Mouse (Mus musculus) limb, embryonic 12.5 days (tissue): ENCODE measurements around the gene Rbm17. TPM values are rescaled to one million over a fixed set of nuclear protein-coding genes. Genes with fewer than 3 reads are reported as not detected.

Experiments
- ATAC-seq: fragments of 200-750 bp; cut with Nextera tagmentation; 2 replicates; pipeline ENCODE4 v1.8.0; 2017; ENCODE audit warnings: low read depth, moderate TSS enrichment; ENCODE audit not compliant: insufficient number of reproducible peaks, insufficient read depth, low FRiP score, low TSS enrichment
- H3K27ac ChIP-seq: fragments of 300-500 bp; sonication (generic); 2 replicates; pipeline ENCODE4 v1.5.1; 2016; ENCODE audit warnings: mild to moderate bottlenecking, moderate library complexity
- H3K27me3 ChIP-seq: fragments of 300-500 bp; sonication (generic); 2 replicates; pipeline ENCODE4 v1.6.1; 2016; ENCODE audit warnings: mild to moderate bottlenecking, moderate library complexity
- H3K36me3 ChIP-seq: fragments of 300-500 bp; sonication (generic); 2 replicates; pipeline ENCODE4 v1.6.1; 2016; ENCODE audit warnings: mild to moderate bottlenecking, moderate library complexity
- H3K4me1 ChIP-seq: fragments of 300-500 bp; sonication (generic); replicated peaks from 2 replicates; pipeline ENCODE4 v1.6.1; 2016
- H3K4me2 ChIP-seq: fragments of 300-500 bp; sonication (generic); 2 replicates; pipeline ENCODE4 v1.6.1; 2016; ENCODE audit warnings: mild to moderate bottlenecking, moderate library complexity
- H3K4me3 ChIP-seq: fragments of 300-500 bp; sonication (generic); replicated peaks from 2 replicates; pipeline ENCODE4 v1.5.1; 2016; ENCODE audit warnings: mild to moderate bottlenecking
- H3K9ac ChIP-seq: fragments of 300-500 bp; sonication (generic); replicated peaks from 2 replicates; pipeline ENCODE4 v1.6.1; 2016; ENCODE audit warnings: mild to moderate bottlenecking, moderate library complexity
- H3K9me3 ChIP-seq: fragments of 300-500 bp; sonication (generic); 2 replicates; pipeline ENCODE4 v1.6.1; 2016; ENCODE audit warnings: mild to moderate bottlenecking, moderate library complexity
- WGBS: fragments of 180-500 bp; shearing (Covaris S2); methylation state at CpG from one replicate; pipeline ENCODE4 v1.1.7; 2016; 5-methylcytosine and 5-hydroxymethylcytosine counted together
- polyA plus RNA-seq: library from polyadenylated mRNA; unstranded; fragments of >200 nt; fragmentation: Nextera tagmentation; extraction: Ambion mirVana; gene quantifications from 2 replicates; pipeline ENCODE4 v1.2.1, GENCODE M21; 2016

Gene Rbm17
- polyA plus RNA-seq, 1 experiment from 2014 or later, result 189 TPM

- Histone ChIP-seq H3K27ac (no peak overlapping the region), H3K9ac (no peak overlapping the region), H3K36me3 (peaks cover 97% of the 10 kb centered on the region), H3K27me3 (no peaks in the 10 kb centered on the region), H3K9me3 (no peaks in the 10 kb centered on the region), H3K4me2 (no peak overlapping the region), H3K4me3 (no peak overlapping the region), H3K4me1 (no peaks in the 10 kb centered on the region)
- ATAC-seq, result no peak
- 85% methylated on average over 4 of the region's 4 CpGs for WGBS
Measured at GRCm38 (mm10) chr2:11587996-11588395, 16.0 kb downstream of the Rbm17 start.

- Histone ChIP-seq H3K9ac (no peak overlapping the region), H3K4me3 (no peak overlapping the region), H3K27me3 (no peaks in the 10 kb centered on the region), H3K4me2 (no peak overlapping the region), H3K27ac (no peak overlapping the region), H3K36me3 (peaks cover 28% of the 10 kb centered on the region), H3K4me1 (no peaks in the 10 kb centered on the region), H3K9me3 (no peaks in the 10 kb centered on the region)
- 96% methylated on average over 4 of the region's 4 CpGs for WGBS
- no peak for ATAC-seq
Measured at GRCm38 (mm10) chr2:11579399-11579798, 24.6 kb downstream of the Rbm17 start.

- H3K4me3 ChIP-seq, result no peak overlapping the region
- no peak for ATAC-seq
- H3K4me1 ChIP-seq, result no peaks in the 10 kb centered on the region
- no peak overlapping the region for H3K27ac ChIP-seq
- H3K9ac ChIP-seq, result no peak overlapping the region
- peaks cover 17% of the 10 kb centered on the region for H3K36me3 ChIP-seq
- no peak overlapping the region for H3K4me2 ChIP-seq
- no peaks in the 10 kb centered on the region for H3K9me3 ChIP-seq
- whole genome bisulfite sequencing, result 85% methylated on average over 6 of the region's 6 CpGs
- no peaks in the 10 kb centered on the region for H3K27me3 ChIP-seq
Measured at GRCm38 (mm10) chr2:11578187-11578586, 25.8 kb downstream of the Rbm17 start.

GRCm38 (mm10) chr2:11573684-11574083 lies 30.3 kb downstream of the Rbm17 start:
- H3K27me3 ChIP-seq, result no peaks in the 10 kb centered on the region
- WGBS, result 88% methylated on average over 1 of the region's 1 CpGs
- H3K27ac ChIP-seq, result no peak overlapping the region
- H3K4me2 ChIP-seq, result no peak overlapping the region
- H3K4me1 ChIP-seq, result no peaks in the 10 kb centered on the region
- ATAC-seq, result no peak
- no peaks in the 10 kb centered on the region for H3K36me3 ChIP-seq
- no peak overlapping the region for H3K4me3 ChIP-seq
- H3K9me3 ChIP-seq, result no peaks in the 10 kb centered on the region
- no peak overlapping the region for H3K9ac ChIP-seq

- no peaks in the 10 kb centered on the region for H3K4me1 ChIP-seq
- no peak overlapping the region for H3K27ac ChIP-seq
- no peak overlapping the region for H3K9ac ChIP-seq
- no peaks in the 10 kb centered on the region for H3K9me3 ChIP-seq
- no peaks in the 10 kb centered on the region for H3K27me3 ChIP-seq
- 55% methylated on average over 6 of the region's 6 CpGs for WGBS
- no peaks in the 10 kb centered on the region for H3K36me3 ChIP-seq
- H3K4me2 ChIP-seq, result no peak overlapping the region
- ATAC-seq, result no peak
- no peak overlapping the region for H3K4me3 ChIP-seq
Measured at GRCm38 (mm10) chr2:11571004-11571535, 32.9 kb downstream of the Rbm17 start.

- H3K27ac ChIP-seq, result no peak overlapping the region
- 82% methylated on average over 7 of the region's 7 CpGs for WGBS
- no peak overlapping the region for H3K4me2 ChIP-seq
- no peaks in the 10 kb centered on the region for H3K9me3 ChIP-seq
- H3K27me3 ChIP-seq, result no peaks in the 10 kb centered on the region
- H3K36me3 ChIP-seq, result no peaks in the 10 kb centered on the region
- ATAC-seq, result no peak
- no peak overlapping the region for H3K4me3 ChIP-seq
- H3K4me1 ChIP-seq, result no peaks in the 10 kb centered on the region
- H3K9ac ChIP-seq, result no peak overlapping the region
Measured at GRCm38 (mm10) chr2:11568471-11568870, 35.5 kb downstream of the Rbm17 start.

- Histone ChIP-seq H3K9me3 (no peaks in the 10 kb centered on the region), H3K9ac (no peak overlapping the region), H3K4me3 (no peak overlapping the region), H3K27me3 (no peaks in the 10 kb centered on the region), H3K27ac (no peak overlapping the region), H3K36me3 (no peaks in the 10 kb centered on the region), H3K4me1 (no peaks in the 10 kb centered on the region), H3K4me2 (no peak overlapping the region)
- no peak for ATAC-seq
- 61% methylated on average over 4 of the region's 4 CpGs for WGBS
Measured at GRCm38 (mm10) chr2:11567781-11568362, 36.1 kb downstream of the Rbm17 start.

- Histone ChIP-seq H3K27me3 (no peaks in the 10 kb centered on the region), H3K4me3 (no peak overlapping the region), H3K9me3 (no peaks in the 10 kb centered on the region), H3K4me2 (no peak overlapping the region), H3K4me1 (no peaks in the 10 kb centered on the region), H3K27ac (no peak overlapping the region), H3K9ac (no peak overlapping the region), H3K36me3 (no peaks in the 10 kb centered on the region)
- WGBS, result 89% methylated on average over 3 of the region's 3 CpGs
- ATAC-seq, result no peak
Measured at GRCm38 (mm10) chr2:11566898-11567297, 37.1 kb downstream of the Rbm17 start.

GRCm38 (mm10) chr2:11566241-11566640 lies 37.7 kb downstream of the Rbm17 start:
- H3K9me3 ChIP-seq, result no peaks in the 10 kb centered on the region

DNA sequence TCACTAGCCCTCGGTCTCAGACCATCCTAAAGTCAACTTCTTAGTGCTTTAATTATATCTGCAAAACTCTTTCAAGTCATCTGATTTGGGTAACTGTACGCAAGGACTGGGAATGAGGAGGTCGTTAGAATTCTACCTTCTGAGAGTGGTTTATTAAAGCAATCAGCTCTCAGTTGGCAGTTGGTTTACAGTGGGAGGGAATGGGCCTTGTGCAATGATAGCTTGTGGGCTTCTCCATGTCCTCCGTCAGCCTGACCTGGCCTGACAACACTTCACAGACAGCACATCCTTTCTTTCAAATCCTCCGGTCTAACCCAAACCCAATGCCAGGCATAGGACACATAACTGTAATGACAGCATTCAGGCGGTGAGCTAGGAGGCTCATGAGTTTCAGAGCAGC lies 39.2 kb downstream of the Rbm17 start:
- H3K4me1 ChIP-seq, result no peaks in the 10 kb centered on the region
- H3K9ac ChIP-seq, result no peak overlapping the region
- H3K4me3 ChIP-seq, result no peak overlapping the region
- no peak overlapping the region for H3K27ac ChIP-seq
- 75% methylated on average over 6 of the region's 6 CpGs for WGBS
- no peak for ATAC-seq
- no peaks in the 10 kb centered on the region for H3K9me3 ChIP-seq
- H3K4me2 ChIP-seq, result no peak overlapping the region
- H3K36me3 ChIP-seq, result no peaks in the 10 kb centered on the region
- no peaks in the 10 kb centered on the region for H3K27me3 ChIP-seq

More at GRCm38 (mm10) chr2:11566241-11566640, 37.7 kb downstream of the Rbm17 start:
- H3K27me3 ChIP-seq, result no peaks in the 10 kb centered on the region
- WGBS, result 81% methylated on average over 7 of the region's 7 CpGs
- no peak overlapping the region for H3K4me3 ChIP-seq
- no peaks in the 10 kb centered on the region for H3K4me1 ChIP-seq
- H3K9ac ChIP-seq, result no peak overlapping the region
- no peak overlapping the region for H3K27ac ChIP-seq
- no peak overlapping the region for H3K4me2 ChIP-seq
- no peaks in the 10 kb centered on the region for H3K36me3 ChIP-seq
- ATAC-seq, result no peak

GRCm38 (mm10) chr2:11563256-11563655 lies 40.7 kb downstream of the Rbm17 start:
- Histone ChIP-seq H3K4me2 (no peak overlapping the region), H3K9me3 (no peaks in the 10 kb centered on the region), H3K4me1 (no peaks in the 10 kb centered on the region), H3K27me3 (no peaks in the 10 kb centered on the region), H3K9ac (no peak overlapping the region), H3K4me3 (no peak overlapping the region), H3K36me3 (no peaks in the 10 kb centered on the region), H3K27ac (no peak overlapping the region)
- WGBS, result 92% methylated on average over 17 of the region's 17 CpGs
- ATAC-seq, result no peak

- H3K27ac ChIP-seq, result no peak overlapping the region
- H3K9ac ChIP-seq, result no peak overlapping the region
- no peaks in the 10 kb centered on the region for H3K36me3 ChIP-seq
- H3K9me3 ChIP-seq, result no peaks in the 10 kb centered on the region
- 81% methylated on average over 7 of the region's 7 CpGs for WGBS
- H3K4me3 ChIP-seq, result no peak overlapping the region
- H3K27me3 ChIP-seq, result peaks cover 17% of the 10 kb centered on the region
- H3K4me2 ChIP-seq, result no peak overlapping the region
- no peaks in the 10 kb centered on the region for H3K4me1 ChIP-seq
- no peak for ATAC-seq
Measured at GRCm38 (mm10) chr2:11558654-11559053, 45.3 kb downstream of the Rbm17 start.
